Mouse (Mus musculus) hindbrain, embryonic 12.5 days (tissue): ENCODE data around the gene Arhgef33. TPM values are rescaled to one million over a fixed set of nuclear protein-coding genes. Genes with fewer than 3 reads are reported as not detected.
"Not testable (repeated sequence)": the region's sequence is repeated elsewhere in the genome, so short reads cannot be mapped to it uniquely, and the experiment has no call there.

Source experiments
- ATAC-seq: fragments of 200-750 bp; cut with Nextera tagmentation; 2 replicates; pipeline ENCODE4 v1.8.0; 2017; ENCODE audit warnings: moderate TSS enrichment; ENCODE audit not compliant: low FRiP score
- H3K27ac ChIP-seq: fragments of 300-500 bp; sonication (generic); 2 replicates; pipeline ENCODE4 v1.5.1; 2016; ENCODE audit warnings: mild to moderate bottlenecking
- H3K27me3 ChIP-seq: fragments of 300-500 bp; sonication (generic); 2 replicates; pipeline ENCODE4 v1.6.1; 2016; ENCODE audit warnings: mild to moderate bottlenecking
- H3K36me3 ChIP-seq: fragments of 300-500 bp; sonication (generic); 2 replicates; pipeline ENCODE4 v1.6.1; 2016; ENCODE audit warnings: mild to moderate bottlenecking
- H3K4me1 ChIP-seq: fragments of 300-500 bp; sonication (generic); 2 replicates; pipeline ENCODE4 v1.6.1; 2016
- H3K4me2 ChIP-seq: fragments of 300-500 bp; sonication (generic); replicated peaks from 2 replicates; pipeline ENCODE4 v1.6.1; 2016; ENCODE audit warnings: mild to moderate bottlenecking
- H3K4me3 ChIP-seq: fragments of 300-500 bp; sonication (generic); 2 replicates; pipeline ENCODE4 v1.5.1; 2016; ENCODE audit warnings: mild to moderate bottlenecking
- H3K9ac ChIP-seq: fragments of 300-500 bp; sonication (generic); 2 replicates; pipeline ENCODE4 v1.6.1; 2016; ENCODE audit warnings: mild to moderate bottlenecking, moderate library complexity
- H3K9me3 ChIP-seq: fragments of 300-500 bp; sonication (generic); replicated peaks from 2 replicates; pipeline ENCODE4 v1.6.1; 2016; ENCODE audit warnings: mild to moderate bottlenecking
- WGBS: fragments of 180-500 bp; shearing (Covaris S2); methylation state at CpG from one replicate; pipeline ENCODE4 v1.1.7; 2016; 5-methylcytosine and 5-hydroxymethylcytosine counted together
- polyA plus RNA-seq: library from polyadenylated mRNA; unstranded; fragments of >200 nt; fragmentation: Nextera tagmentation; extraction: Ambion mirVana; gene quantifications from 2 replicates; pipeline ENCODE4 v1.2.1, GENCODE M21; 2016

Gene Arhgef33
- polyA plus RNA-seq, 1 experiment from 2014 or later, result 1.2 TPM

- no peaks in the 10 kb centered on the region for H3K36me3 ChIP-seq
- H3K27ac ChIP-seq, result no peak overlapping the region
- no peak overlapping the region for H3K9ac ChIP-seq
- no peak overlapping the region for H3K4me2 ChIP-seq
- no peak overlapping the region for H3K4me3 ChIP-seq
- 93% methylated on average over 8 of the region's 8 CpGs for WGBS
- H3K4me1 ChIP-seq, result no peaks in the 10 kb centered on the region
- no peaks in the 10 kb centered on the region for H3K27me3 ChIP-seq
- H3K9me3 ChIP-seq, result no peaks in the 10 kb centered on the region
- no peak for ATAC-seq
Measured at GRCm38 (mm10) chr17:80360245-80360644, 53.0 kb downstream of the Arhgef33 start.

DNA sequence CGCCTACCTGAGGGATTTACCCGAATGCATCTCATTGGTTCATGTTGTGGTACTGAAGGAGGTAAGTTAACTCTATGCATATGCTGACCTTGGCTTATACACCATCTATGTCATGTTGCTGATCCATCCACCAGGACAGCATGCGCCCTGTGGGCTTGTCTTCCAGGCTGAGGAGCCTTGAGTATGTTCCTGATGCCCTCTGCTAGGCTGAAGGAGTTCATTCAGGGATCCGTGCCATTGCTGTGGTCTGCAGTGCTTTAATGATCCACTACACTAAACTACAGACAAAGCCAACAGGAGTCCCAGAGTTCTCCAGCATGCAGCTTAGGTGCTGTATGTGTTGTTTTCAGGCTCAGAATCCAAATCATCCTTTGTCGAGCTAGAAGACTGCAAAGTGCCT lies 60.1 kb downstream of the Arhgef33 start:
- Histone ChIP-seq H3K4me3 (no peak overlapping the region), H3K36me3 (no peaks in the 10 kb centered on the region), H3K9me3 (no peaks in the 10 kb centered on the region), H3K27me3 (0 out of 2 replicates have a peak, but pooled peaks cover 2% of the 10 kb centered on the region), H3K27ac (no peak overlapping the region), H3K4me2 (no peak overlapping the region), H3K4me1 (no peaks in the 10 kb centered on the region), H3K9ac (no peak overlapping the region)
- 88% methylated on average over 5 of the region's 5 CpGs for WGBS
- no peak for ATAC-seq

GRCm38 (mm10) chr17:80368606-80369005 lies 61.4 kb downstream of the Arhgef33 start:
- no peaks in the 10 kb centered on the region for H3K36me3 ChIP-seq
- peaks cover 4% of the 10 kb centered on the region for H3K4me1 ChIP-seq
- 81% methylated on average over 9 of the region's 9 CpGs for WGBS
- H3K27ac ChIP-seq, result no peak overlapping the region
- H3K4me2 ChIP-seq, result no peak overlapping the region
- H3K4me3 ChIP-seq, result no peak overlapping the region
- H3K9me3 ChIP-seq, result no peaks in the 10 kb centered on the region
- no peak for ATAC-seq
- peaks cover 2% of the 10 kb centered on the region; the same call in 1 of the 2 replicates for H3K27me3 ChIP-seq
- H3K9ac ChIP-seq, result no peak overlapping the region

- ATAC-seq, result peak; percentile 99
- Histone ChIP-seq H3K4me1 (peaks cover 7% of the 10 kb centered on the region), H3K4me3 (peak within 1 kb of the TSS; percentile 50), H3K27ac (peak within 1 kb of the TSS; percentile 68; the same call in 1 of the 2 replicates), H3K9ac (peak within 1 kb of the TSS; percentile 80), H3K4me2 (peak within 1 kb of the TSS; percentile 82), H3K36me3 (no peaks in the 10 kb centered on the region), H3K27me3 (peaks cover 13% of the 10 kb centered on the region), H3K9me3 (no peaks in the 10 kb centered on the region)
- WGBS, result 4% methylated on average over 102 of the region's 102 CpGs
Measured at GRCm38 (mm10) chr17:80372989-80373725, 66.0 kb downstream of the Arhgef33 start, which contains the start of gene Gm10190. Gene Gm10190 (minus strand): TSS chr17:80373541.

- Histone ChIP-seq H3K27ac (peak overlapping the region; percentile 67; the same call in 1 of the 2 replicates), H3K36me3 (no peaks in the 10 kb centered on the region), H3K9me3 (no peaks in the 10 kb centered on the region), H3K27me3 (peaks cover 13% of the 10 kb centered on the region), H3K4me1 (peaks cover 7% of the 10 kb centered on the region), H3K4me3 (peak overlapping the region; percentile 50), H3K4me2 (peak overlapping the region; percentile 82), H3K9ac (peak overlapping the region; percentile 80)
- ATAC-seq, result peak; percentile 84
- 23% methylated on average over 29 of the region's 29 CpGs for WGBS
Measured at GRCm38 (mm10) chr17:80373726-80374096, 66.5 kb downstream of the Arhgef33 start.

- H3K4me1 ChIP-seq, H3K4me2 ChIP-seq, H3K4me3 ChIP-seq, H3K36me3 ChIP-seq, H3K9me3 ChIP-seq, H3K9ac ChIP-seq, ATAC-seq, H3K27ac ChIP-seq: not testable (repeated sequence)
- H3K27me3 ChIP-seq, result peaks cover 11% of the 10 kb centered on the region
Measured at GRCm38 (mm10) chr17:80378386-80378785, 71.2 kb downstream of the Arhgef33 start.

GRCm38 (mm10) chr17:80385671-80386070 lies 78.5 kb downstream of the Arhgef33 start:
- Histone ChIP-seq H3K27me3 (no peaks in the 10 kb centered on the region; the same call in 1 of the 2 replicates), H3K4me3 (no peak overlapping the region), H3K36me3 (no peaks in the 10 kb centered on the region), H3K4me1 (no peaks in the 10 kb centered on the region), H3K9me3 (no peaks in the 10 kb centered on the region), H3K27ac (no peak overlapping the region), H3K9ac (no peak overlapping the region), H3K4me2 (no peak overlapping the region)
- no peak for ATAC-seq
- WGBS, result 73% methylated on average over 1 of the region's 1 CpGs

DNA sequence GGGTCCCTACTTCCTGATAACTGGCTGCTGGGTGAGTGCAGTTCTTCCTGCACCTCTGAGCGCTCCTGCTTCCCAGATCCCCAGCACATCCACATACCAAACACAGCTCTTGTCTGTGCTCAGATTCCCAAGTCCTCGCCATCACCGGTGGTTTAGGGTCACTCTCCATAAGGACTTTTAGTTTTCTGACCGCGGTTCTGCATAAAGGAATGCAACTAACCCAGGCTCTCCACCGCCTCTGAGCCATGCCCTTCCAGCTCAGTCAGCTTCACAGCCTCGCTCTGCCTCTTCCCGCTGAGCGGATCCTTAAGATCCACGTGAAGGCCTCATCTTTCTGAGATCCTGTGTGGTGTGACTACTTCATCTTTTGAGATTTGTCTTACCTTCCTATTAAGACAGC lies 82.8 kb downstream of the Arhgef33 start:
- no peak overlapping the region for H3K27ac ChIP-seq
- no peak for ATAC-seq
- H3K4me3 ChIP-seq, result no peak overlapping the region
- no peak overlapping the region for H3K9ac ChIP-seq
- no peaks in the 10 kb centered on the region for H3K36me3 ChIP-seq
- H3K4me2 ChIP-seq, result no peak overlapping the region
- no peaks in the 10 kb centered on the region for H3K9me3 ChIP-seq
- no peaks in the 10 kb centered on the region for H3K4me1 ChIP-seq
- 70% methylated on average over 10 of the region's 10 CpGs for WGBS
- H3K27me3 ChIP-seq, result no peaks in the 10 kb centered on the region; the same call in 1 of the 2 replicates

- Histone ChIP-seq H3K4me1 (no peaks in the 10 kb centered on the region), H3K27ac (no peak overlapping the region), H3K27me3 (no peaks in the 10 kb centered on the region), H3K36me3 (no peaks in the 10 kb centered on the region), H3K9ac (peak overlapping the region; percentile 33), H3K4me3 (peak overlapping the region; percentile 39), H3K9me3 (no peaks in the 10 kb centered on the region), H3K4me2 (peak overlapping the region; percentile 58)
- peak; percentile 80 for ATAC-seq
- WGBS, result 12% methylated on average over 17 of the region's 17 CpGs
Measured at GRCm38 (mm10) chr17:80391423-80392403, 84.5 kb downstream of the Arhgef33 start.

- Histone ChIP-seq H3K9ac (no peak overlapping the region), H3K9me3 (no peaks in the 10 kb centered on the region), H3K27me3 (no peaks in the 10 kb centered on the region), H3K27ac (no peak overlapping the region), H3K4me2 (no peak overlapping the region), H3K4me1 (no peaks in the 10 kb centered on the region), H3K36me3 (peaks cover 35% of the 10 kb centered on the region), H3K4me3 (no peak overlapping the region)
- ATAC-seq, result no peak
- WGBS, result 93% methylated on average over 7 of the region's 7 CpGs
Measured at GRCm38 (mm10) chr17:80398243-80398642, 91.0 kb downstream of the Arhgef33 start.

- no peak overlapping the region for H3K4me2 ChIP-seq
- peaks cover 70% of the 10 kb centered on the region for H3K36me3 ChIP-seq
- no peak overlapping the region for H3K27ac ChIP-seq
- WGBS, result 68% methylated on average over 1 of the region's 1 CpGs
- H3K4me1 ChIP-seq, result no peaks in the 10 kb centered on the region
- no peak overlapping the region for H3K9ac ChIP-seq
- H3K4me3 ChIP-seq, result no peak overlapping the region
- no peaks in the 10 kb centered on the region for H3K27me3 ChIP-seq
- no peaks in the 10 kb centered on the region for H3K9me3 ChIP-seq
- ATAC-seq, result no peak
Measured at GRCm38 (mm10) chr17:80411182-80411581, 104.0 kb downstream of the Arhgef33 start.

- Histone ChIP-seq H3K27ac (no peak overlapping the region), H3K9ac (no peak overlapping the region)
- ATAC-seq, result no peak
Measured at GRCm38 (mm10) chr17:80418572-80419210, 111.5 kb downstream of the Arhgef33 start.

More at GRCm38 (mm10) chr17:80418572-80419210, 111.5 kb downstream of the Arhgef33 start:
- Histone ChIP-seq H3K4me3 (no peak overlapping the region), H3K4me2 (no peak overlapping the region), H3K36me3 (peaks cover 54% of the 10 kb centered on the region), H3K4me1 (no peaks in the 10 kb centered on the region), H3K27me3 (no peaks in the 10 kb centered on the region), H3K9me3 (no peaks in the 10 kb centered on the region)
- WGBS, result 82% methylated on average over 10 of the region's 10 CpGs
